Mouse (Mus musculus): ENCODE data around the gene Stx2.

DNA sequence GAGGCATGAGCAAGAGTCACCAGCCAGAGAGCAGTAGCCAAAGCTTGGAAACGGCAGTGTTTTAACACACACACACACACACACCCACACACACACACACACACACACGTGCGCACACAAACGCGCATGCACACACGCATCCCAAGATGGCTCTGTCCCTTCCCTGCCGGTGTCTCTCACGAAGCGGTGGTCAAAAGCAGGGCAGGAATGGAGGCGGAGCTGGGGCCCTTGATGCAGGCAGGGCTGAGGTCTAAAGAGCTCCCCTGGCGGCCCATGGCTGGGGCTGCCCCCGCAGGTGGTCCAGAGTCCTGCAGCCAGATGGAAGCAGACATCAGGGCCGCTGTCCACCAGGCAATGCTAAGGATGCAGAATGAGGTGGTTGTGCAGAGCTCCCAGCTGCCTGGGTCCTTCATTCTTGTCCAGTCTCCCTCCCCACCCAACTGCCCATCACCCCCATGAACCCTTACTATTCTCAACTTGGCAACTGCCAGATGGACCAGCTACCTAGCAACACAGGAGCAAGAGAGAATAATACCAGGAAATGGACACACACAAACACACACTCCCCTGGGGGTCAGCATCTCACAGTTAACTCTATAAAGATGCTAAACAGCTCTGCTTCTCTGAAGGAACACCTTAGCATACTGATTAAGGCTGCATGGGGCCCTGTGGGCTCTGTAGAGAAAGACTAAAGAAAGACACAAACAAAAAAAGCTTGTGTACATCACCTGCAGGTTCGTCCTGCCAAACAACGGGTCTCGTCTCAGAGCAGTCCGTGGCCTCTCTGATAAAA is 54.9 kb downstream of the Stx2 start, which contains the start of gene Rimbp2:
- TF ChIP-seq POLR2A (IDR thresholded peaks at IDR 0.05; ENCODE audit: low read depth, low read length) (no peak), USF1 (IDR thresholded peaks at IDR 0.05; ENCODE audit: low read depth, low read length) (no peak), RCOR1 (conservative IDR thresholded peaks at IDR 0.05; ENCODE audit: low read depth, low read length) (no peak), EP300 (IDR thresholded peaks at IDR 0.05; ENCODE audit: low read length) (no peak), CTCF (conservative IDR thresholded peaks at IDR 0.05 in 1 of 2, IDR thresholded peaks at IDR 0.05 in 1 of 2; ENCODE audit: low read depth in 2 of 2, low read length in 2 of 2) (no peak), CHD1 (IDR thresholded peaks at IDR 0.05; ENCODE audit: low read depth, low read length) (no peak), KAT2A (IDR thresholded peaks at IDR 0.05; ENCODE audit: insufficient replicate concordance, low read length) (no peak), NELFE (IDR thresholded peaks at IDR 0.05; ENCODE audit: low read depth, low read length) (no peak), MAFK (IDR thresholded peaks at IDR 0.05; ENCODE audit: insufficient replicate concordance, low read length) (no peak), MYC (IDR thresholded peaks at IDR 0.05; ENCODE audit: low read depth, low read length) (no peak), MXI1 (IDR thresholded peaks at IDR 0.05; ENCODE audit: low read depth, low read length) (no peak), MAZ (IDR thresholded peaks at IDR 0.05; ENCODE audit: low read depth, low read length) (no peak), CHD2 (IDR thresholded peaks at IDR 0.05; ENCODE audit: low read length) (no peak), GABPA (IDR thresholded peaks at IDR 0.05; ENCODE audit: insufficient replicate concordance, low read depth, low read length) (no peak)
